8 mouse cellular contexts compared by ENCODE assay signal in genomic region chr7:80260625-80261371, GRCm38 (mm10). TPM values are rescaled to one million over a fixed set of nuclear protein-coding genes. Genes with fewer than 3 reads are reported as not detected.
DNase-seq lines count a peak whose midpoint lies in the region; ATAC-seq and TF ChIP-seq lines count a peak whose summit lies in the region.

Ngrn (plus strand) TSS chr7:80261215.

- 27% methylated on average over 40 of the region's 40 CpGs for WGBS in forebrain, embryonic 10.5 days
- 24% methylated on average over 40 of the region's 40 CpGs for WGBS in heart, embryonic 14.5 days
- 22% methylated on average over 40 of the region's 40 CpGs for WGBS in liver, embryonic 12.5 days (ENCODE audit: insufficient replicate concordance)
- WGBS in stomach, embryonic 14.5 days = 25% methylated on average over 40 of the region's 40 CpGs

- TF ChIP-seq RAD21 in CH12.LX (IDR thresholded peaks at IDR 0.05; ENCODE audit: low read depth, low read length) = no peak

- H3K4me1 ChIP-seq in CH12.LX (ENCODE audit: control insufficient read depth in 1 of 2, insufficient read depth in 2 of 2) = peaks cover 3 to 23% of the 10 kb centered on the region in 2 experiments; a peak in 2 of 4 replicates
- H3K4me1 ChIP-seq in forebrain, embryonic 10.5 days = peaks cover 18% of the 10 kb centered on the region
- peaks cover 4 to 8% of the 10 kb centered on the region in 2 experiments; a peak in 3 of 4 replicates for H3K4me1 ChIP-seq in heart, embryonic 14.5 days (ENCODE audit: control insufficient read depth in 2 of 2, insufficient read depth in 2 of 2, low read length in 2 of 2)
- H3K4me1 ChIP-seq in liver, embryonic 12.5 days = peaks cover 31% of the 10 kb centered on the region
- peaks cover 5% of the 10 kb centered on the region; the same call in 1 of the 2 replicates for H3K4me1 ChIP-seq in stomach, embryonic 14.5 days (ENCODE audit: control insufficient read depth, insufficient read depth, low read length)

- no peak for TF ChIP-seq EP300 in CH12.LX (IDR thresholded peaks at IDR 0.05; ENCODE audit: low read length)

- H3K4me2 ChIP-seq in CH12.LX (ENCODE audit: insufficient read depth, low read depth, poor library complexity, severe bottlenecking) = peak within 1 kb of the TSS; percentile 78
- peak within 1 kb of the TSS; percentile 94 for H3K4me2 ChIP-seq in heart, embryonic 14.5 days (ENCODE audit: low read length)
- H3K4me2 ChIP-seq in liver, embryonic 12.5 days = peak within 1 kb of the TSS; percentile 85
- peak within 1 kb of the TSS; percentile 73 for H3K4me2 ChIP-seq in stomach, embryonic 14.5 days (replicated peaks; ENCODE audit: low read depth, low read length)

- TF ChIP-seq CTCF in CH12.LX (conservative IDR thresholded peaks at IDR 0.05 in 1 of 2, IDR thresholded peaks at IDR 0.05 in 1 of 2; ENCODE audit: low read depth in 2 of 2, low read length in 2 of 2) = no peak; a peak in 1 of 4 replicates

- no peaks in the 10 kb centered on the region for H3K9me3 ChIP-seq in CH12.LX (replicated peaks; ENCODE audit: low read length)
- H3K9me3 ChIP-seq in forebrain, embryonic 10.5 days = no peaks in the 10 kb centered on the region
- no peaks in the 10 kb centered on the region for H3K9me3 ChIP-seq in heart, embryonic 14.5 days (ENCODE audit: control insufficient read depth, low read length)
- no peaks in the 10 kb centered on the region for H3K9me3 ChIP-seq in liver, embryonic 12.5 days (replicated peaks)
- no peaks in the 10 kb centered on the region for H3K9me3 ChIP-seq in stomach, embryonic 14.5 days (ENCODE audit: control insufficient read depth, low read depth, low read length)

- H3K36me3 ChIP-seq in CH12.LX (replicated peaks in 1 of 2; ENCODE audit: control insufficient read depth in 1 of 2, insufficient read depth in 1 of 2, low read length in 1 of 2) = peaks cover 20 to 28% of the 10 kb centered on the region in 2 experiments
- H3K36me3 ChIP-seq in forebrain, embryonic 10.5 days (replicated peaks) = peaks cover 31% of the 10 kb centered on the region
- H3K36me3 ChIP-seq in heart, embryonic 14.5 days (ENCODE audit: control insufficient read depth, insufficient read depth, low read length) = peaks cover 28% of the 10 kb centered on the region
- H3K36me3 ChIP-seq in liver, embryonic 12.5 days = peaks cover 29% of the 10 kb centered on the region
- peaks cover 9% of the 10 kb centered on the region; the same call in 1 of the 2 replicates for H3K36me3 ChIP-seq in stomach, embryonic 14.5 days (ENCODE audit: control insufficient read depth, insufficient read depth, low read length)

- dilution Hi-C loops in CH12.LX (cut with MboI; ENCODE audit: extremely low pct_ligation_motif_present, extremely low pct_unique_long_range_greater_than_20kb, low sequenced_read_pairs) = no loop called here

- no peaks in the 10 kb centered on the region for H3K27me3 ChIP-seq in CH12.LX (replicated peaks)
- peaks cover 34% of the 10 kb centered on the region for H3K27me3 ChIP-seq in forebrain, embryonic 10.5 days (ENCODE audit: poor library complexity, severe bottlenecking)
- peaks cover 18% of the 10 kb centered on the region for H3K27me3 ChIP-seq in heart, embryonic 14.5 days (ENCODE audit: control insufficient read depth, insufficient read depth, low read length)
- peaks cover 9% of the 10 kb centered on the region for H3K27me3 ChIP-seq in liver, embryonic 12.5 days (replicated peaks)
- no peaks in the 10 kb centered on the region for H3K27me3 ChIP-seq in stomach, embryonic 14.5 days (ENCODE audit: control insufficient read depth, insufficient read depth, low read length)

- peak; percentile 68 for ATAC-seq in heart, embryonic 14.5 days (ENCODE audit: insufficient number of reproducible peaks, insufficient read depth, low FRiP score, low read depth)
- ATAC-seq in liver, embryonic 12.5 days = peak; percentile 87
- peak; percentile 90 for ATAC-seq in stomach, embryonic 14.5 days (ENCODE audit: insufficient number of reproducible peaks, insufficient read depth, low FRiP score, low read depth)

- DNase-seq in CH12.LX (ENCODE audit: extremely low read depth) = peak; percentile 90
- peak; percentile 71 for DNase-seq in c-Kit-positive CD71-negative TER-119-negative erythroid progenitor cells, embryonic 14.5 days (ENCODE audit: low read depth)
- DNase-seq in forebrain, embryonic 10.5 days (ENCODE audit: extremely low spot score, low spot score) = peak; percentile 90
- peak; percentile 91 for DNase-seq in kidney, postnatal 14 days
- peak; percentile 87 for DNase-seq in naive thymus-derived CD4-positive, alpha-beta T cell, adult 2 months (ENCODE audit: low read depth)

- in situ Hi-C loops in CH12.LX (cut with MboI; ENCODE audit: low pct_ligation_motif_present, low pct_unique_long_range_greater_than_20kb, low sequenced_read_pairs) = loop anchor here (25.0 kb wide), 1 partner anchor 248 kb away; the partner anchor contains the start of gene Zfp710

- peak within 1 kb of the TSS; percentile 80 to 99 (median 83) for H3K4me3 ChIP-seq in CH12.LX (replicated peaks in 1 of 3; ENCODE audit: low read depth in 2 of 3, low read length in 2 of 3, poor library complexity in 1 of 3)
- H3K4me3 ChIP-seq in forebrain, embryonic 10.5 days = peak within 1 kb of the TSS; percentile 96
- peak within 1 kb of the TSS; percentile 74 to 84 for H3K4me3 ChIP-seq in heart, embryonic 14.5 days (ENCODE audit: control insufficient read depth in 1 of 2, insufficient read depth in 1 of 2, low read depth in 1 of 2, low read length in 2 of 2)
- peak within 1 kb of the TSS; percentile 76 for H3K4me3 ChIP-seq in liver, embryonic 12.5 days
- H3K4me3 ChIP-seq in stomach, embryonic 14.5 days (ENCODE audit: low read depth, low read length) = peak within 1 kb of the TSS; percentile 76

- TF ChIP-seq POLR2A in CH12.LX (IDR thresholded peaks at IDR 0.05; ENCODE audit: low read depth, low read length) = peak; percentile 90

- H3K9ac ChIP-seq in CH12.LX (ENCODE audit: insufficient read depth, low read depth) = peak within 1 kb of the TSS; percentile 81
- H3K9ac ChIP-seq in heart, embryonic 14.5 days (ENCODE audit: low read length) = peak within 1 kb of the TSS; percentile 85
- H3K9ac ChIP-seq in liver, embryonic 12.5 days = peak within 1 kb of the TSS; percentile 82
- H3K9ac ChIP-seq in stomach, embryonic 14.5 days (replicated peaks; ENCODE audit: low read depth, low read length) = peak within 1 kb of the TSS; percentile 62

- peak within 1 kb of the TSS; percentile 49 for H3K27ac ChIP-seq in CH12.LX (ENCODE audit: insufficient read depth, low read depth)
- peak within 1 kb of the TSS; percentile 90 for H3K27ac ChIP-seq in forebrain, embryonic 10.5 days
- H3K27ac ChIP-seq in heart, embryonic 14.5 days (replicated peaks in 1 of 2; ENCODE audit: control insufficient read depth in 1 of 2, insufficient read depth in 1 of 2, low read depth in 2 of 2, low read length in 2 of 2) = peak within 1 kb of the TSS; percentile 29 to 56
- H3K27ac ChIP-seq in liver, embryonic 12.5 days = peak within 1 kb of the TSS; percentile 88
- H3K27ac ChIP-seq in stomach, embryonic 14.5 days (ENCODE audit: low read length) = peak within 1 kb of the TSS; percentile 35

- peaks cover 23% of the 10 kb centered on the region for H3K79me2 ChIP-seq in CH12.LX (replicated peaks; ENCODE audit: control insufficient read depth, extremely low read depth, insufficient read depth, poor library complexity, severe bottlenecking)

TF ChIP-seq in CH12.LX, 34 proteins besides CTCF, POLR2A, EP300 and RAD21 (continues in another document):
- no peak; the same call in 1 of the 2 replicates for TF ChIP-seq ETS1 (conservative IDR thresholded peaks at IDR 0.05; ENCODE audit: low read depth, low read length)
- TF ChIP-seq ZC3H11A (IDR thresholded peaks at IDR 0.05; ENCODE audit: low read depth, low read length) = no peak
- TF ChIP-seq MAZ (IDR thresholded peaks at IDR 0.05; ENCODE audit: low read depth, low read length) = peak; percentile 82
- peak; percentile 89; the same call in 1 of the 2 replicates for TF ChIP-seq KAT2A (IDR thresholded peaks at IDR 0.05; ENCODE audit: insufficient replicate concordance, low read length)
- peak; percentile 72 for TF ChIP-seq CHD2 (IDR thresholded peaks at IDR 0.05; ENCODE audit: low read length)
- peak; percentile 18; the same call in 1 of the 2 replicates for TF ChIP-seq NRF1 (IDR thresholded peaks at IDR 0.05; ENCODE audit: low read depth, low read length)
- TF ChIP-seq E2F4 (IDR thresholded peaks at IDR 0.05; ENCODE audit: insufficient replicate concordance, low read depth, low read length) = no peak
- TF ChIP-seq MAFK (IDR thresholded peaks at IDR 0.05; ENCODE audit: insufficient replicate concordance, low read length) = no peak
- peak; percentile 95 for TF ChIP-seq POLR2AphosphoS2 (IDR thresholded peaks at IDR 0.05; ENCODE audit: low read depth, low read length)
- TF ChIP-seq CHD1 (IDR thresholded peaks at IDR 0.05; ENCODE audit: low read depth, low read length) = no peak
- TF ChIP-seq ZMIZ1 (IDR thresholded peaks at IDR 0.05; ENCODE audit: low read depth, low read length) = peak; percentile 87
- 0 out of 2 replicates have a peak, but pooled peaks have one; percentile 14 for TF ChIP-seq BHLHE40 (IDR thresholded peaks at IDR 0.05; ENCODE audit: low read depth, low read length)
- TF ChIP-seq RCOR1 (conservative IDR thresholded peaks at IDR 0.05; ENCODE audit: low read depth, low read length) = peak; percentile 82
- peak; percentile 97 for TF ChIP-seq NELFE (IDR thresholded peaks at IDR 0.05; ENCODE audit: low read depth, low read length)
- no peak for TF ChIP-seq JUN (IDR thresholded peaks at IDR 0.05; ENCODE audit: insufficient read depth, low read depth, low read length)
- TF ChIP-seq SIN3A (IDR thresholded peaks at IDR 0.05; ENCODE audit: low read length) = peak; percentile 92
- TF ChIP-seq ZKSCAN1 (IDR thresholded peaks at IDR 0.05; ENCODE audit: borderline replicate concordance, low read depth, low read length) = no peak
- peak; percentile 78; the same call in 1 of the 2 replicates for TF ChIP-seq MYC (IDR thresholded peaks at IDR 0.05; ENCODE audit: low read depth, low read length)
- TF ChIP-seq GABPA (IDR thresholded peaks at IDR 0.05; ENCODE audit: insufficient replicate concordance, low read depth, low read length) = no peak; the same call in 1 of the 2 replicates
- peak; percentile 36; the same call in 1 of the 2 replicates for TF ChIP-seq MEF2A (IDR thresholded peaks at IDR 0.05; ENCODE audit: borderline replicate concordance, low read depth, low read length)
- peak; percentile 89 for TF ChIP-seq TBP (conservative IDR thresholded peaks at IDR 0.05; ENCODE audit: low read depth, low read length)

RNA-seq across cellular contexts. Expression of gene Ngrn, which starts in this region (rescaled TPM):
- 32.1 and 33.3 TPM in 2 replicates for total RNA-seq in CH12.LX (2012; rRNA removed)
- 43.2 and 45.6 TPM in 2 replicates for total RNA-seq in CH12.LX (2014; rRNA removed)
- polyA plus RNA-seq in CH12.LX (2012; ENCODE audit: insufficient read length, low read depth) = 28.3 and 30.9 TPM in 2 replicates
- 43.0 and 44.9 TPM in 2 replicates for polyA plus RNA-seq in forebrain, embryonic 10.5 days (2016; fragmentation: Nextera tagmentation; extraction: Ambion mirVana)
- polyA plus RNA-seq in heart, embryonic 14.5 days (2014; fragmentation: Nextera tagmentation; extraction: Ambion mirVana) = 41.8 and 42.8 TPM in 2 replicates
- polyA plus RNA-seq in liver, embryonic 12.5 days (2016; fragmentation: Nextera tagmentation; extraction: Ambion mirVana) = 42.0 and 45.6 TPM in 2 replicates
- polyA plus RNA-seq in stomach, embryonic 14.5 days (2014; fragmentation: Nextera tagmentation; extraction: Ambion mirVana) = 51.7 and 52.2 TPM in 2 replicates

Comparison
In these comparisons a context has a peak if more than half of its experiments do, and no peak if none do; other contexts are left out.
1. Peak in every context shown above with its lines: DNase-seq, ATAC-seq, H3K4me3 ChIP-seq and H3K27ac ChIP-seq.
2. H3K27ac ChIP-seq: peak in every context shown above with its lines; median percentile 90 in forebrain, embryonic 10.5 days; 88 in liver, embryonic 12.5 days; 49 in CH12.LX; 42 in heart, embryonic 14.5 days; 35 in stomach, embryonic 14.5 days.